Mouse (Mus musculus) heart, embryonic 10.5 days (tissue): ENCODE data around the gene Naa38. TPM values are rescaled to one million over a fixed set of nuclear protein-coding genes. Genes with fewer than 3 reads are reported as not detected.

Experiments used
- DNase-seq: peaks from one replicate; pipeline ENCODE4 v3.0.0-alpha.2; 2017; ENCODE audit warnings: low spot score
- H3K27ac ChIP-seq: fragments of 300-500 bp; sonication (generic); 2 replicates; pipeline ENCODE4 v1.5.1; 2016; ENCODE audit warnings: mild to moderate bottlenecking
- H3K27me3 ChIP-seq: fragments of 300-500 bp; sonication (generic); 2 replicates; pipeline ENCODE4 v1.6.1; 2016; ENCODE audit warnings: mild to moderate bottlenecking; ENCODE audit not compliant: poor library complexity, insufficient read depth, severe bottlenecking
- H3K36me3 ChIP-seq: fragments of 300-500 bp; sonication (generic); 2 replicates; pipeline ENCODE4 v1.6.1; 2016; ENCODE audit warnings: mild to moderate bottlenecking, moderate library complexity
- H3K4me1 ChIP-seq: fragments of 300-500 bp; sonication (generic); 2 replicates; pipeline ENCODE4 v1.6.1; 2016; ENCODE audit warnings: mild to moderate bottlenecking
- H3K4me3 ChIP-seq: fragments of 300-500 bp; sonication (generic); 2 replicates; pipeline ENCODE4 v1.5.1; 2016; ENCODE audit warnings: mild to moderate bottlenecking, moderate library complexity
- H3K9me3 ChIP-seq: fragments of 300-500 bp; sonication (generic); 2 replicates; pipeline ENCODE4 v1.6.1; 2016; ENCODE audit warnings: mild to moderate bottlenecking, moderate library complexity
- WGBS: fragments of 180-500 bp; shearing (Covaris S2); methylation state at CpG from one replicate; pipeline ENCODE4 v1.1.7; 2016; 5-methylcytosine and 5-hydroxymethylcytosine counted together
- polyA plus RNA-seq: library from polyadenylated mRNA; unstranded; fragments of >200 nt; fragmentation: Nextera tagmentation; extraction: Ambion mirVana; gene quantifications from 2 replicates; pipeline ENCODE4 v1.2.1, GENCODE M21; 2016

The Naa38 gene
- polyA plus RNA-seq, 1 experiment from 2014 or later = 158 TPM

DNA sequence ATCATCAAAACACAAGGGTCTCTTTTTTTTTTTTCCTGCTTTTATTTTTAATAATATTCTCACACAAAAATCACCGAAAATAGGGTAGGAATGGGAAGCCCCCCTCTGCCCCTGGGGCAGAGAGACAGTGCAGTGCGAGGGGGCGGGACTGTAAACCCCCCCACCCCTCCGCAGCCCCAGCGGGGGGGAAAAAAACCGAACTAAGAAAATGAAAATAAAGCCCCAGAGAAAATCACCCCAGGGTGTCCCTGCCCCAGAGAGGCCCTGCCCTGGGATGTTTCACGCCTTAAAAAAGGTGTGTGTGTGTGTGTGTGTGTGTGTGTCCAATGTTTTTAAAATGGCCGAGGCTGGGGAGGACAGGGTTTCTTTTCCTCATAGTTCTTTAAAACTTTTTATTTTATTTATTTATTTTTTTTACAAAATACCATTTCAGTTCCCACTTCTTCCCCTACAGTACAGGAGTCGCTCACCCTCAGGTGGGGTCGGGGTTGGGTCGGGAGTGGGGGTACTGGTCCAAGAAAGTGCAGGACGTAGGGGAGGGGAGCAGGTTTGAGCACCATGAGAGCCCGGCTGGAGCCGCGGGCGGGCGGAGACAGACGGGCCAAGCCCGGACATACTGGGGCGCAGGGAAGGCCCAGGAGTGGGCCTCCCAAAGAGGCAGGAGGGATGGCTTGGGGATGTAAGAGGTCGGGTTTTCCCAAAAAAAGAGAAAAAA, 3.4 kb downstream of the Naa38 start:
- Histone ChIP-seq H3K9me3 (no peaks in the 10 kb centered on the region), H3K27ac (peak overlapping the region; percentile 99), H3K36me3 (peaks cover 43% of the 10 kb centered on the region), H3K4me1 (peaks cover 57% of the 10 kb centered on the region), H3K4me3 (peak overlapping the region; percentile 77), H3K27me3 (peaks cover 10% of the 10 kb centered on the region)
- 13% methylated on average over 21 of the region's 21 CpGs for WGBS
- no peak for DNase-seq

DNA sequence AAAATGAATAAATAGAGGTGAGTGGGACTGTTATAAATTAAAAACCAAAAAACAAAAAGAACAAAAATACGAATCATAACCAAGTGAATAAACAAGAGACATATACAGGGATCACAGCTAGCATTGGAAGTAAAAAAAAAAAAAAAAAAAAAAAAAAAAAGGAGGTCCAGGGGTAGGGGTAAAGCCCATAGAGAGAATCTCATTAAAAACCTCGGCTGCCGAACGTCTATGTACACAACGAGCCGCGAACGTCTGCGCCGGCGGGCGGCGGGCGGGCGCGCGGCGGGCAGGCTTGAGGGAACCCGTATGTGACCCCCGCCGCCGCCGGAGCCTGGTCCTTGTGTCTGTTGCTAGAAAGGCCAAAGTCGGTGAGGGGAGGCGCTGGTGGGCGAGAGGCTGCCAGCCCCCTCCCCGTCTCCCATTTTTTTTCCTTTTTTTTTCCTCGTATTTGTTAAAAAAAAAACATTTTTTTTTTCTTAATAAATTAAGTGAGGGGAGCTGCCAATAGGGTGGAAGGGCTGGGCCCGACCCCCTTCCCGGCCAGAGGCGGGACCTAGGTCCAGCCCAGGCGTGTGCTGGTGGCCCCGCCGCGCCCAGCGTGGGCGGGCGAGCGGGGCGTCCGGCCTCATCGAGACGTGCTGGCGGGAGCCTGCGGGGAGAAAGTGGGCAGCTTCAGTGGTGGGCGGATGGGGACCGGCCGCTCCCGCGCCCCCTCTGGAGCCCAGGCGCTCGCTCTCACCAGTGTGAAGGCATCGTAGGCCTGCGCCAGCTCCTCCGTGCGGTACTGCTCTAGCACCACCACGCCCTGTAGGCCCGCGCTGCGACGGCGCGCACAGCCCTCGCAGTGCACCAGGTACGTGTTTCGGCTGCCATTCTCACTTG, 4.2 kb downstream of the Naa38 start:
- peak overlapping the region; percentile 99 for H3K27ac ChIP-seq
- peaks cover 10% of the 10 kb centered on the region for H3K27me3 ChIP-seq
- peaks cover 53% of the 10 kb centered on the region for H3K4me1 ChIP-seq
- peak overlapping the region; percentile 77 for H3K4me3 ChIP-seq
- DNase-seq = peak; percentile 81
- WGBS = 10% methylated on average over 66 of the region's 66 CpGs
- no peaks in the 10 kb centered on the region for H3K9me3 ChIP-seq
- H3K36me3 ChIP-seq = peaks cover 51% of the 10 kb centered on the region

GRCm38 (mm10) chr11:69400083-69400850, 5.0 kb downstream of the Naa38 start:
- WGBS = 67% methylated on average over 25 of the region's 25 CpGs
- peaks cover 10% of the 10 kb centered on the region for H3K27me3 ChIP-seq
- peaks cover 53% of the 10 kb centered on the region for H3K4me1 ChIP-seq
- peak; percentile 77 for DNase-seq
- peak overlapping the region; percentile 45; the same call in 1 of the 2 replicates for H3K4me3 ChIP-seq
- H3K36me3 ChIP-seq = peaks cover 59% of the 10 kb centered on the region
- H3K9me3 ChIP-seq = no peaks in the 10 kb centered on the region
- H3K27ac ChIP-seq = peak overlapping the region; percentile 78

GRCm38 (mm10) chr11:69401210-69401637, 5.9 kb downstream of the Naa38 start:
- WGBS = 20% methylated on average over 22 of the region's 22 CpGs
- Histone ChIP-seq H3K4me1 (peaks cover 50% of the 10 kb centered on the region), H3K4me3 (peak overlapping the region; percentile 8; the same call in 1 of the 2 replicates), H3K27me3 (peaks cover 10% of the 10 kb centered on the region), H3K9me3 (no peaks in the 10 kb centered on the region), H3K36me3 (peaks cover 69% of the 10 kb centered on the region), H3K27ac (no peak overlapping the region)
- peak; percentile 94 for DNase-seq

DNA sequence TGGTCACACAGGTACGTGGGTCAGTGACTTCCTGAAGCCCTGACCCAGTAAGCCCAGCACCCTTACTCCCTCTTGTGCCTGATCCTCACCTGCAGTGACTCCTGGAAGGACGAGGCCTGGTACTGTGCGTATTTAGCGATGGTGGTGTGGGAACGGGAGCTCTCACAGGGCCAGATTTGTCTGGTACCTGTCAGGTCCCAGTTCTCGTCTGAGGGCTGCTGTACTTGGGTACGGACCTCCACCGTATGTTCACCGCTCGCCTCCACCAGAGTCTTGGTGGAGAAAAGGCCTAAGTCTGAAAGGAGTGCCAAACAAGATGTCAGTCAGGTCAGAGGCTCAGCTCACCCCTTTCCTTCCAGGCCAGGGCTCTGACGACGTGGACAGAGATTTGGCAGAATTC, 6.7 kb downstream of the Naa38 start:
- Histone ChIP-seq H3K4me1 (peaks cover 49% of the 10 kb centered on the region), H3K36me3 (peaks cover 76% of the 10 kb centered on the region), H3K27me3 (peaks cover 10% of the 10 kb centered on the region), H3K4me3 (no peak overlapping the region), H3K27ac (no peak overlapping the region), H3K9me3 (no peaks in the 10 kb centered on the region)
- 84% methylated on average over 12 of the region's 12 CpGs for WGBS
- DNase-seq = no peak

DNA sequence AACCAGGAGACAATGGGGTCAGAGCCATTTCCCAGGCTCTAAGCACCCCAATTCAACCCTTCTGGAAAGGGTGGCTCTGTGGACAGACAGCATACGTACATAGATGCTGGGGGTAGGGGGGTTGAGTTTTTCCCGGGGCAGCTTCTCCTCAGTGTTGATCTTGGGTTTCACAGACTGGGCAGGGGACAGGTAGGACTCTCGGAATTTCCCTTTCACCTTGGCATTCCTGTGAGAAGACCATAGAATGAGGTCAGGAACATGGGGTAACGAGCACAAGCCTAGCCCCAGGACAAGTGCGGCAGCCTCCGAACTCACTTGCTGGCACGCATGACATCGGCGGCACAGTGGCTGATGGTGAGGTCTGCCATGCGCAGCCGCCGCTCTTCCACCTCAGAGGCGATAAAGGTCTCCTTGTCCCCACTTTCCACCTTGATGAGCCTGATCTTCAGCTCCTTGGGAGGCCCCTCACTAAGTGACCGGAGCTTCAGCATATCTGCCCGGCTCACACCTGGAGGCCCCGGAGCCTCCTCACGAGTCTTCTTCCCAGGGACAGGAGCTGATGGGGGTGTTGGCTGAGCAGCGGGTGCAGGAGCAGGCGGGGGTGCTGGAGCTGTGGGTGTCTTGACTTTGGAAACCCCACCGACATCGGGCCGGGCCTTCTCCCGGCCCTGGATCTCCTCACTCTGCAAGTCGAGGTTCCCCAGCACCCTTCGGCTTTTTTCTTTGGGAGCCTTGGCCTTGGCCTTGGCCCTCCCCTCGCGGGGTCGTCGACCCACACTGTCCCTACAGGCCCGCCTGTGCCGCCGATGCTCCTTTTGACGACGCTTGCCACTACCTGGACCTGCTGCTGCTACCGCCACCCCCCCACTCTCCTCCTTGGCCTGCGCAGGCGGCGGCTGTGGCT, 8.7 kb downstream of the Naa38 start:
- H3K27me3 ChIP-seq = peaks cover 10% of the 10 kb centered on the region
- peak overlapping the region; percentile 29; the same call in 1 of the 2 replicates for H3K27ac ChIP-seq
- peaks cover 49% of the 10 kb centered on the region for H3K4me1 ChIP-seq
- DNase-seq = no peak
- H3K4me3 ChIP-seq = no peak overlapping the region
- H3K9me3 ChIP-seq = no peaks in the 10 kb centered on the region
- H3K36me3 ChIP-seq = peaks cover 89% of the 10 kb centered on the region
- WGBS = 88% methylated on average over 38 of the region's 38 CpGs

DNA sequence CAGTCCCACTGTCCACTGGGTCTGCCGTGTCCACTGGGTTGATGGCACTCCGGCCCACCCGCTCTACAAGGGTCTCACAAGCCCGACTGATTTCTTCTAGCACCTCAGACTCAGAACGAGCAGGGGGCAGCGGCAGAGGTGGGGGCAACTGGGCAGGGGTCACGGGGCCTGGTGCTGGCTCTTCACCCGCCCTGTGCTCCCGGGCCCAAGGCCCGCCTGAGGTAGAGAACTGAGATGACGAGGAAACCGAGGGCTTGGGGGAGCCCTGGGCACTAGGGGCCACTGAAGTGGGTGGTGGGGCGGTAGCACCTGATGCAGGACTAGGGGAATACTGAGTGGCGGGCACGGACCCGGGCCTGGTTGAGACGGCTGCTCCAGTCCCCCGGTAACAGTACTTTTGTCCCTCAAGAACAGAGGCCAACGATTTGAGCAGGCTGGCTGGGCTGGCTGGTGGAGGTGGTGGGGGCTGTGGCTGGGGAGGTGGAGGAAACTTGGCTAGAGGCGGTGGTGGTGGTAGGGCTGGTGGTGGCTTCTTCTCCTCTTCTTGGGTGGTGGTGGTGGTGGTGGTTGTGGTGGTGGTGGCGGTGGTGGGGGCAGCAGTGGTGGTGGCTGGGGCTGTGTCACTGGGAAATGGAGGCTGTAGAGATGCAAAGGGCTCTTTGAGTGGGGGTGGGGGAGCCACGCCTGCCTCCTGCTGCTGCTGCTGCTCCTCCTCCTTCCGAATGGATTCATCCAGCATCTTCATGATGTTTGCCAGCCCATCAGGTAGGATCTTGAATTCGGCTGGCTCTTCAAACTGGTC, 9.5 kb downstream of the Naa38 start:
- 89% methylated on average over 24 of the region's 24 CpGs for WGBS
- no peak overlapping the region for H3K4me3 ChIP-seq
- H3K27me3 ChIP-seq = peaks cover 10% of the 10 kb centered on the region
- H3K9me3 ChIP-seq = no peaks in the 10 kb centered on the region
- H3K4me1 ChIP-seq = peaks cover 48% of the 10 kb centered on the region
- peak overlapping the region; percentile 29; the same call in 1 of the 2 replicates for H3K27ac ChIP-seq
- DNase-seq = no peak
- peaks cover 83% of the 10 kb centered on the region for H3K36me3 ChIP-seq

GRCm38 (mm10) chr11:69405397-69406200, 10.3 kb downstream of the Naa38 start:
- H3K9me3 ChIP-seq = no peaks in the 10 kb centered on the region

DNA sequence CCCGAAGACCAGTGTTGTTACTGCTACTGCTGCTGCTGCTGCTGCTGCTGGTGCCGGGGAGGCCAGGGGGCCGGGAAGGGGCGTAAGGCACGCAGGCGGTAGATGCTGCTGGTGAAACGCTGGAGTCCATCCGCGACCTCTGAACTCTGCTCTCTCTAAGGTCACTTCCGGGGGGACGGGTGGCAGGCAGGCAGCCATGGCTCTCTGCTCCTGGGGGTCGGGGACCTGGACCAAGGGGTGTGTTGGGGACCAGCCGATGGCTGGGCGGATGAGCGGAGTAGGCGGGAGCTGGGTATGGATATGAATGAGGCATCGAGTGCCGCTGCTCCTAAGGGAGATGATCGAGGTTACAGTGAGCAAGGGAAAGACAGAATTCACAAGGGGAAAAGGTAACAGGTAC, 11.0 kb downstream of the Naa38 start:
- no peak for DNase-seq

More at GRCm38 (mm10) chr11:69405397-69406200, 10.3 kb downstream of the Naa38 start:
- H3K4me3 ChIP-seq = 0 out of 2 replicates have a peak overlapping the region, but pooled peaks have one; percentile 3
- peaks cover 42% of the 10 kb centered on the region for H3K4me1 ChIP-seq
- H3K36me3 ChIP-seq = peaks cover 75% of the 10 kb centered on the region
- DNase-seq = no peak
- 90% methylated on average over 24 of the region's 24 CpGs for WGBS
- H3K27ac ChIP-seq = no peak overlapping the region
- peaks cover 4% of the 10 kb centered on the region for H3K27me3 ChIP-seq

DNA sequence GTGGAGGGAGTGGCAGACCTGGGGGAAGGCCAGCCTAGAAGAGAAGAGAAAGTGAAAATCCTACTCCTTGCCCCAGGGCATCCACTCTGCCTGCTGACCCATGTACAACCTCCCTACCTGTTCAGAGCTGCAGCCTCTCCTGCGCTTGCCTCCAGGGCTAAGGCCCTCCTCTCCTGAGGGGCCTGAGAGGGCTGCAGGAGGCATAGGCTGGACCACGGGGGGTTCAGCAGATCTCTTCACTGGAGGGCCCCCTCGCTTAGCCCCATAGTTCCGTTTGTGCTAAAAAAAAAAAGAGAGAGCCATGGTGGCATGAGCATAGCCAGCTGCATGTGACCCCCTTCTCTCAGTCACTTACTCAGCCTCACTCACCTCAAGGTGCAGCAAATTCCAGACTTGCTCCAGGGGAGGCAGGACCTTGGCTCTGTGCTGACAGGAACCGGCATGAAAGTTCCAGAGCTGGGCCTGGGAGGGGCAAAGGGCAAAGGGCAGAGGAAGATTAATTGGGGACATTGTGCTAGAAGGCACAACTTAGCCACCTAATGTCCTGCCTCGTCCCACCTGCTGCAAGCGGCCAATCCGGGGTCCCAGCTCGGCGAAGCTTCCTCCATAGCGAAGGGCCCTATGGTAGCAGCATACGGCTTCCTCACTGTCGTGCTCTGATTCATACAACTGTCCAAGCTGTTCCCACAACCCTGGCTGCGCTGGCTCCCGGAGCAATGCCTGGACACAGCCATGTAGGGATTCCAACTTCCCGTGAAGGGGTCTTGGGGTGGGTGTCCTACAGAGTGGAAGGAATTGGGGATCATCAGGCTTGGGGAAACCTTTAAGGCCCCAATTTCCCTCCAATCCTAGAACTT, 11.8 kb downstream of the Naa38 start:
- Histone ChIP-seq H3K4me3 (no peak overlapping the region), H3K9me3 (no peaks in the 10 kb centered on the region), H3K36me3 (peaks cover 66% of the 10 kb centered on the region), H3K27me3 (no peaks in the 10 kb centered on the region), H3K4me1 (peaks cover 47% of the 10 kb centered on the region), H3K27ac (no peak overlapping the region)
- WGBS = 88% methylated on average over 15 of the region's 16 CpGs
- no peak for DNase-seq

More for the DNA sequence above, 11.0 kb downstream of the Naa38 start:
- H3K27ac ChIP-seq = no peak overlapping the region
- peaks cover 42% of the 10 kb centered on the region for H3K4me1 ChIP-seq
- WGBS = 90% methylated on average over 19 of the region's 19 CpGs
- H3K9me3 ChIP-seq = no peaks in the 10 kb centered on the region
- H3K4me3 ChIP-seq = no peak overlapping the region
- peaks cover 68% of the 10 kb centered on the region for H3K36me3 ChIP-seq
- no peaks in the 10 kb centered on the region for H3K27me3 ChIP-seq
